Mouse (Mus musculus): ENCODE measurements at regions not wholly inside any gene's neighbourhood (a gene's known extent, or its start where the extent isn't known, plus 50 kb on each side); places are given as distances from the start of the nearest gene placed in this dataset.

DNA sequence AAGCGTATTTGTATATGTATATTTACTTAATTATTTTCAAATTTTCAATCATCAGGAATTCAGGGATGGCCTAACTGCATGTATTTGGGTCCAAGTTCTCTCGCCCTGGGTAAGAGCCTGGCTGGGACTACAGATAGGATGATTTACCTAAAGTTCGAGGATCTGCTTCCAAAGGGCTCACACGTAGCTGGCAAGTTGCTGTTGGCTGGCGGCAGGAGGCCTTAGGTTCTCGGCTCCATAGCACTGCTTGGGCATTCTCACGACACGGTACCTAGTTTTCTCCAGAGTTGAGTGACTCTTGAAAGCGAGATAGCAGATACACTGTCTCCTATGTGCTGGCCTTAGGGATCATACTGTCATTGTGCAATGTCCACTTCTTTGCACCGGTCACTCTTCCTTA is 73.9 kb upstream of the Foxo1 start:
- H3K4me1 ChIP-seq (replicated peaks; ENCODE audit: control insufficient read depth in 2 of 2, insufficient read depth in 2 of 2, low read length in 1 of 2), result peaks cover 0 to 5% of the 10 kb centered on the region in 2 experiments; a peak in 2 of 4 replicates
- H3K9ac ChIP-seq (replicated peaks), result no peak overlapping the region
- 69% methylated on average over 10 of the region's 10 CpGs for WGBS (ENCODE audit: insufficient replicate concordance)
- DNase-seq (ENCODE audit: low read depth in 3 of 3, low spot score in 3 of 3) (no peak), ATAC-seq (ENCODE audit: insufficient read depth) (no peak)
- no peaks in the 10 kb centered on the region for H3K9me3 ChIP-seq (ENCODE audit: control insufficient read depth, low read length)
- TF ChIP-seq EP300 (IDR thresholded peaks at IDR 0.05; ENCODE audit: low read depth), result no peak
- TF ChIP-seq CTCF (IDR thresholded peaks at IDR 0.05; ENCODE audit: low read depth), result no peak
- no peaks in the 10 kb centered on the region for H3K27me3 ChIP-seq (ENCODE audit: control insufficient read depth, insufficient read depth, low read length)
- no peak overlapping the region for H3K27ac ChIP-seq
- no peak overlapping the region for H3K4me2 ChIP-seq (ENCODE audit: low read depth)
- no peak overlapping the region for H3K4me3 ChIP-seq (ENCODE audit: insufficient read depth in 1 of 2, low read depth in 2 of 2, low read length in 2 of 2)
- H3K36me3 ChIP-seq (replicated peaks; ENCODE audit: control insufficient read depth, insufficient read depth, low read depth), result no peaks in the 10 kb centered on the region

GRCm38 (mm10) chr3:52195486-52195885 is 72.7 kb upstream of the Foxo1 start:
- 54% methylated on average over 3 of the region's 3 CpGs for WGBS (ENCODE audit: insufficient replicate concordance)

DNA sequence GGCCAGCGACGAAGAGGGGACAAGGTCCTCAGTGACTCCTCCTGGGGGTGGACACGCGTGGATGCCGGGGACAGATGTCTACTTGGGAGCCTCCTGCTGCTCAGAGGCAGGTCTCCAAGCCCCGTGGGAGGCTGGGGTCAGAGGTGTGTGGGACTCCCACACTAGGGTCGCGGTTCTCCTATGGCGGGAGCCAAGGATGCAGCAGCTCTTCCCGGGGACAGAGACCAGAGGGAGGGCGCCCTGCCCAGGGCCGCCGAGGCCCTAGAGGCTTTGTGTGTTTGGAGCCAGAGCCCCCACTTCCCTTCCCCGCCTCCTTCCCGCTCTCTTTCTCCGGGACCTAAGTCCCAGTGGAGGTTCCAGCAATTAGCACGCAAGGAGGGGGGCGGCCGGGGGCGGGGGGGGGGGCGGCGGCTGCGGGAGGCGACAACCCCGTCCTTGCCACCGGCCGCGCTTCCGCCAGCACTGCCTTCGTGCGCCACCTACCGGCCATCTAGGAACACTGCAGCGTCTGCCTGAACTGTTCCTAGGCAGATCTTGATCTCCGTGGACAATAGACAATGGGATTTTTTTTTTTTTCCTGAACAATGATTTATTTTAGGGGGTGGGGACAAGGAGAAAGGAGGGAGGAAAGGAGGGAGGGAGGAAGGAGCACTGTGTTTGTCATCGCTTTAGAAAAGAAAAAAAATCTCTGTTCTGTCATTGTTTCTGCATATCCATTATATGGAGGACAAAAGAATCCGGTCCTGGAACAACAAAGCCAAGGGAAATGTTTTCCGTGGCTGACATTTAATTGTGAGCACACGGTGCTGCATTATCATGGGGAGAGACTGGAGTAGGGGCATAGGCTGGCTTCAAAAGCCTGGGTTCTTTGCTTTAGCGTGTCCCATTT is 71.8 kb upstream of the Foxo1 start:
- TF ChIP-seq EP300 (IDR thresholded peaks at IDR 0.05; ENCODE audit: low read depth) (no peak), CTCF (IDR thresholded peaks at IDR 0.05; ENCODE audit: low read depth) (peak; percentile 88)
- no peaks in the 10 kb centered on the region for H3K36me3 ChIP-seq (replicated peaks; ENCODE audit: control insufficient read depth, insufficient read depth, low read depth)
- no peaks in the 10 kb centered on the region for H3K9me3 ChIP-seq (ENCODE audit: control insufficient read depth, low read length)
- no peak overlapping the region for H3K9ac ChIP-seq (replicated peaks)
- H3K4me1 ChIP-seq (replicated peaks; ENCODE audit: control insufficient read depth in 2 of 2, insufficient read depth in 2 of 2, low read length in 1 of 2), result peaks cover 0 to 7% of the 10 kb centered on the region in 2 experiments; a peak in 2 of 4 replicates
- peak overlapping the region; percentile 9 to 32; a peak in 3 of 4 replicates for H3K4me3 ChIP-seq (ENCODE audit: insufficient read depth in 1 of 2, low read depth in 2 of 2, low read length in 2 of 2)
- WGBS (ENCODE audit: insufficient replicate concordance), result 4% methylated on average over 33 of the region's 39 CpGs
- peak; percentile 21; the same call in 1 of the 2 replicates for ATAC-seq (ENCODE audit: insufficient read depth)
- peak in 1 of 3 experiments; percentile 30 for DNase-seq (ENCODE audit: low read depth in 3 of 3, low spot score in 3 of 3)
- H3K27me3 ChIP-seq (ENCODE audit: control insufficient read depth, insufficient read depth, low read length), result no peaks in the 10 kb centered on the region
- peak overlapping the region; percentile 61 for H3K4me2 ChIP-seq (ENCODE audit: low read depth)
- no peak overlapping the region for H3K27ac ChIP-seq

More at GRCm38 (mm10) chr3:52195486-52195885, 72.7 kb upstream of the Foxo1 start:
- Histone ChIP-seq H3K27me3 (ENCODE audit: control insufficient read depth, insufficient read depth, low read length) (no peaks in the 10 kb centered on the region), H3K4me3 (ENCODE audit: insufficient read depth in 1 of 2, low read depth in 2 of 2, low read length in 2 of 2) (no peak overlapping the region), H3K27ac (no peak overlapping the region), H3K4me1 (replicated peaks; ENCODE audit: control insufficient read depth in 2 of 2, insufficient read depth in 2 of 2, low read length in 1 of 2) (peaks cover 0 to 7% of the 10 kb centered on the region in 2 experiments; a peak in 2 of 4 replicates), H3K9ac (replicated peaks) (no peak overlapping the region), H3K36me3 (replicated peaks; ENCODE audit: control insufficient read depth, insufficient read depth, low read depth) (no peaks in the 10 kb centered on the region), H3K4me2 (ENCODE audit: low read depth) (no peak overlapping the region), H3K9me3 (ENCODE audit: control insufficient read depth, low read length) (no peaks in the 10 kb centered on the region)
- ATAC-seq (ENCODE audit: insufficient read depth) (no peak), DNase-seq (ENCODE audit: low read depth in 3 of 3, low spot score in 3 of 3) (no peak)
- TF ChIP-seq CTCF (IDR thresholded peaks at IDR 0.05; ENCODE audit: low read depth) (no peak), EP300 (IDR thresholded peaks at IDR 0.05; ENCODE audit: low read depth) (no peak)

DNA sequence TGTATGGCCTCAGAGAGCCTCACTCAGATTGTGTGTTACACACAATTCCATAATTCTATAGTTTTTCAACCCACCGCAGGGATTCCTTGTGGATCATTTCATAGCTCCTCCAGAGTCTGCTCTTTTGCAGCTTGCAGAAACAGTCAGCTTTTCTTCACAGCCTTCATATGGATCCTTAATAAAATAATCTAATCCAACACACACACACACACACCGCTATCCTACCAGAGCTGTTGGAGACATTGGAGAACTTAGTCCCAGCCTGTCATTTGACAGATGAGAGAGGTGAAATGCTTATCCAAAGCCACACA is 71.2 kb upstream of the Foxo1 start:
- no peak for TF ChIP-seq EP300 (IDR thresholded peaks at IDR 0.05; ENCODE audit: low read depth)
- no peak for TF ChIP-seq CTCF (IDR thresholded peaks at IDR 0.05; ENCODE audit: low read depth)
- Histone ChIP-seq H3K27me3 (ENCODE audit: control insufficient read depth, insufficient read depth, low read length) (no peaks in the 10 kb centered on the region), H3K4me3 (ENCODE audit: insufficient read depth in 1 of 2, low read depth in 2 of 2, low read length in 2 of 2) (no peak overlapping the region), H3K4me2 (ENCODE audit: low read depth) (no peak overlapping the region), H3K9ac (replicated peaks) (no peak overlapping the region), H3K27ac (no peak overlapping the region), H3K36me3 (replicated peaks; ENCODE audit: control insufficient read depth, insufficient read depth, low read depth) (no peaks in the 10 kb centered on the region), H3K9me3 (ENCODE audit: control insufficient read depth, low read length) (no peaks in the 10 kb centered on the region), H3K4me1 (replicated peaks; ENCODE audit: control insufficient read depth in 2 of 2, insufficient read depth in 2 of 2, low read length in 1 of 2) (peaks cover 0 to 7% of the 10 kb centered on the region in 2 experiments; a peak in 2 of 4 replicates)
- DNase-seq (ENCODE audit: low read depth in 3 of 3, low spot score in 3 of 3) (no peak), ATAC-seq (ENCODE audit: insufficient read depth) (no peak)
- WGBS (ENCODE audit: insufficient replicate concordance), result 56% methylated on average over 2 of the region's 2 CpGs

DNA sequence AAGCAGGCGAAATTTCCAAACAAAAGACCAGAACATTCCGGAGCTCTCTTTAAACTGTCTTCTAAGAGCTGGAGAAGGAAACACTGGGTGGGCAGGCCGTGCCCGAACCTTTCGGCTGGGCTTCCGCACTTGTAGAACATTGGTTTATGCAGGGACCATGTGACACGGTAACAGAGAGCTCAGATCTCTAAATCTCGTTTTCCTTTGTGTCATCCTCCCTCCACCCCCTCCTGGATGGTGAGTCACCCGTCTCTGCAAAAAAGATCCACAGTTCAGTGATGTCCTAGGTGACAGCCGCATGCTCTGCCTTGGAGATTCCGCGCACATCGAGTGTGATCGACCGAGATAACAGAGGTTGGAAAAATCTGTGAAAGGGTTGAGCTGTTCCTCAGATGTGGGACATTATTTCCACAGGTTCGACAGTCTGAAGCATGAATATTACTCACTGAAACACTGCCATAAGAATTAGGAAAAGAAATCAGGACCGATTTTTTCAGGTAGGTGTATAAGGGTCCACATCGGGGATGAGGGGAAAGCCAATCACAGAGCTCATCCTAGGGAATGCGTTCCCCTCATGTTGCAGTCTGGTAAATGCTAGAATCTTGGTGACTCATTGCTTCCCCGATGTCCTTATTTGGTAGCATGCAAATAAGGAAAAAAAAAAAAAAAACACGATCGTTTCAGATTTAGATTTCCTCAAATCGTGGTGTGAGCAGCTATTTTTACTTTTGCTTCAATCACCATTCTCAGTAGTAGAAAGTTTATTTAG is 70.0 kb upstream of the Foxo1 start:
- no peak overlapping the region for H3K4me2 ChIP-seq (ENCODE audit: low read depth)
- no peaks in the 10 kb centered on the region for H3K36me3 ChIP-seq (replicated peaks; ENCODE audit: control insufficient read depth, insufficient read depth, low read depth)
- H3K27ac ChIP-seq, result no peak overlapping the region
- DNase-seq (ENCODE audit: low read depth in 3 of 3, low spot score in 3 of 3) (no peak), ATAC-seq (ENCODE audit: insufficient read depth) (no peak)
- no peak for TF ChIP-seq EP300 (IDR thresholded peaks at IDR 0.05; ENCODE audit: low read depth)
- no peak for TF ChIP-seq CTCF (IDR thresholded peaks at IDR 0.05; ENCODE audit: low read depth)
- no peaks in the 10 kb centered on the region for H3K27me3 ChIP-seq (ENCODE audit: control insufficient read depth, insufficient read depth, low read length)
- H3K4me3 ChIP-seq (ENCODE audit: insufficient read depth in 1 of 2, low read depth in 2 of 2, low read length in 2 of 2), result no peak overlapping the region; a peak in 1 of 4 replicates
- H3K9me3 ChIP-seq (ENCODE audit: control insufficient read depth, low read length), result no peaks in the 10 kb centered on the region
- H3K9ac ChIP-seq (replicated peaks), result no peak overlapping the region
- WGBS (ENCODE audit: insufficient replicate concordance), result 38% methylated on average over 23 of the region's 23 CpGs
- peaks cover 0 to 7% of the 10 kb centered on the region in 2 experiments; a peak in 2 of 4 replicates for H3K4me1 ChIP-seq (replicated peaks; ENCODE audit: control insufficient read depth in 2 of 2, insufficient read depth in 2 of 2, low read length in 1 of 2)
